Mouse (Mus musculus) heart, embryonic 11.5 days (tissue): ENCODE measurements around the gene Sec24b. TPM values are rescaled to one million over a fixed set of nuclear protein-coding genes. Genes with fewer than 3 reads are reported as not detected.

Experiments
- ATAC-seq: fragments of 200-750 bp; cut with Nextera tagmentation; replicated peaks from 2 replicates; pipeline ENCODE4 v1.8.0; 2017; ENCODE audit warnings: moderate library complexity; ENCODE audit not compliant: insufficient number of reproducible peaks, low FRiP score, low TSS enrichment
- H3K27ac ChIP-seq: fragments of 300-500 bp; sonication (generic); 2 replicates; pipeline ENCODE4 v1.5.1; 2014; ENCODE audit warnings: mild to moderate bottlenecking, low read depth, low read length
- H3K27me3 ChIP-seq: fragments of 300-500 bp; sonication (generic); 2 replicates; pipeline ENCODE4 v1.6.1; 2014; ENCODE audit warnings: mild to moderate bottlenecking, low read length, mixed read lengths; ENCODE audit not compliant: control insufficient read depth, insufficient read depth
- H3K36me3 ChIP-seq: fragments of 300-500 bp; sonication (generic); 2 replicates; pipeline ENCODE4 v1.6.1; 2014; ENCODE audit warnings: mild to moderate bottlenecking, low read length, moderate library complexity, mixed read lengths; ENCODE audit not compliant: control insufficient read depth, insufficient read depth
- H3K4me1 ChIP-seq: fragments of 300-500 bp; sonication (generic); 2 replicates; pipeline ENCODE4 v1.6.1; 2014; ENCODE audit warnings: low read length; ENCODE audit not compliant: control insufficient read depth, insufficient read depth
- H3K4me2 ChIP-seq: fragments of 300-500 bp; sonication (generic); 2 replicates; pipeline ENCODE4 v1.6.1; 2014; ENCODE audit warnings: mild to moderate bottlenecking, moderate library complexity
- H3K4me3 ChIP-seq: fragments of 300-500 bp; sonication (generic); 2 replicates; pipeline ENCODE4 v1.5.1; 2014; ENCODE audit warnings: low read depth, low read length
- H3K9ac ChIP-seq: fragments of 300-500 bp; sonication (generic); 2 replicates; pipeline ENCODE4 v1.6.1; 2014; ENCODE audit warnings: mild to moderate bottlenecking, low read depth, low read length, moderate library complexity
- H3K9me3 ChIP-seq: fragments of 300-500 bp; sonication (generic); replicated peaks from 2 replicates; pipeline ENCODE4 v1.6.1; 2016; ENCODE audit warnings: low read length; ENCODE audit not compliant: control insufficient read depth
- WGBS: fragments of 180-500 bp; shearing (Covaris S2); extraction: QIAGEN DNeasy Blood & Tissue Kit; methylation state at CpG from one replicate; pipeline ENCODE4 v1.1.7; 2014; ENCODE audit not compliant: insufficient replicate concordance; 5-methylcytosine and 5-hydroxymethylcytosine counted together
- polyA plus RNA-seq: library from polyadenylated mRNA; unstranded; fragments of >200 nt; fragmentation: Nextera tagmentation; extraction: Ambion mirVana; gene quantifications from 2 replicates; pipeline ENCODE4 v1.2.1, GENCODE M21; 2014

Gene Sec24b
- polyA plus RNA-seq, 1 experiment from 2014 or later, result 27.9 TPM

GRCm38 (mm10) chr3:129937848-129938247 lies 123.5 kb downstream of the Sec24b start:
- H3K36me3 ChIP-seq, result no peaks in the 10 kb centered on the region
- WGBS, result 53% methylated on average over 3 of the region's 3 CpGs
- ATAC-seq, result no peak

GRCm38 (mm10) chr3:129936561-129936960 lies 124.8 kb downstream of the Sec24b start:
- WGBS, result 65% methylated on average over 9 of the region's 9 CpGs
- ATAC-seq, result no peak

More at GRCm38 (mm10) chr3:129937848-129938247, 123.5 kb downstream of the Sec24b start:
- Histone ChIP-seq H3K27me3 (no peaks in the 10 kb centered on the region), H3K27ac (no peak overlapping the region), H3K4me1 (no peaks in the 10 kb centered on the region), H3K4me2 (no peak overlapping the region), H3K9me3 (no peaks in the 10 kb centered on the region), H3K4me3 (no peak overlapping the region), H3K9ac (no peak overlapping the region)

More at GRCm38 (mm10) chr3:129936561-129936960, 124.8 kb downstream of the Sec24b start:
- no peaks in the 10 kb centered on the region for H3K9me3 ChIP-seq
- no peak overlapping the region for H3K9ac ChIP-seq
- no peaks in the 10 kb centered on the region for H3K27me3 ChIP-seq
- no peaks in the 10 kb centered on the region for H3K36me3 ChIP-seq
- H3K4me1 ChIP-seq, result no peaks in the 10 kb centered on the region
- H3K4me3 ChIP-seq, result no peak overlapping the region
- no peak overlapping the region for H3K4me2 ChIP-seq
- no peak overlapping the region for H3K27ac ChIP-seq

Other genes starting within 250 kb of the Sec24b start
- gene Rrh, start 239.0 kb downstream of the Sec24b start, polyA plus RNA-seq, result not detected in 2 replicates
- 24.3 and 27.7 TPM in 2 replicates for gene Gar1, start 230.2 kb downstream of the Sec24b start, polyA plus RNA-seq
- 1.3 and 2.8 TPM in 2 replicates for gene Cfi, start 225.7 kb downstream of the Sec24b start, polyA plus RNA-seq
- gene Pla2g12a, start 182.9 kb downstream of the Sec24b start, polyA plus RNA-seq, result 58.8 and 61.0 TPM in 2 replicates
- 86.7 and 91.9 TPM in 2 replicates for gene Casp6, start 160.1 kb downstream of the Sec24b start, polyA plus RNA-seq
- 4.2 and 4.3 TPM in 2 replicates for gene Mcub, start 91.3 kb downstream of the Sec24b start, polyA plus RNA-seq
- 2.7 and 3.0 TPM in 2 replicates for gene Col25a1, start 69.9 kb upstream of the Sec24b start, polyA plus RNA-seq